Mouse (Mus musculus) brown adipose tissue, adult 24 weeks (tissue): ENCODE measurements at regions not wholly inside any gene's neighbourhood (a gene's known extent, or its start where the extent isn't known, plus 50 kb on each side); places are given as distances from the start of the nearest gene placed in this dataset.
A peak's percentile ranks its signal among the peaks of the same experiment; 100 is the strongest.
"Not testable (repeated sequence)": the region's sequence is repeated elsewhere in the genome, so short reads cannot be mapped to it uniquely, and the experiment has no call there.

Experiments
- H3K27ac ChIP-seq: fragments of 200-500 bp; replicated peaks from 2 replicates; pipeline ENCODE4 v1.5.1; 2012; ENCODE audit warnings: low read depth, mild to moderate bottlenecking, low read length
- H3K4me1 ChIP-seq: fragments of 200-500 bp; 2 replicates; pipeline ENCODE4 v1.6.1; 2012; ENCODE audit warnings: low read length, mixed read lengths; ENCODE audit not compliant: control insufficient read depth, insufficient read depth, insufficient read length
- H3K4me3 ChIP-seq: fragments of 200-500 bp; 2 replicates; pipeline ENCODE4 v1.5.1; 2012; ENCODE audit warnings: low read depth, mild to moderate bottlenecking, low read length, moderate library complexity; ENCODE audit not compliant: insufficient read depth

DNA sequence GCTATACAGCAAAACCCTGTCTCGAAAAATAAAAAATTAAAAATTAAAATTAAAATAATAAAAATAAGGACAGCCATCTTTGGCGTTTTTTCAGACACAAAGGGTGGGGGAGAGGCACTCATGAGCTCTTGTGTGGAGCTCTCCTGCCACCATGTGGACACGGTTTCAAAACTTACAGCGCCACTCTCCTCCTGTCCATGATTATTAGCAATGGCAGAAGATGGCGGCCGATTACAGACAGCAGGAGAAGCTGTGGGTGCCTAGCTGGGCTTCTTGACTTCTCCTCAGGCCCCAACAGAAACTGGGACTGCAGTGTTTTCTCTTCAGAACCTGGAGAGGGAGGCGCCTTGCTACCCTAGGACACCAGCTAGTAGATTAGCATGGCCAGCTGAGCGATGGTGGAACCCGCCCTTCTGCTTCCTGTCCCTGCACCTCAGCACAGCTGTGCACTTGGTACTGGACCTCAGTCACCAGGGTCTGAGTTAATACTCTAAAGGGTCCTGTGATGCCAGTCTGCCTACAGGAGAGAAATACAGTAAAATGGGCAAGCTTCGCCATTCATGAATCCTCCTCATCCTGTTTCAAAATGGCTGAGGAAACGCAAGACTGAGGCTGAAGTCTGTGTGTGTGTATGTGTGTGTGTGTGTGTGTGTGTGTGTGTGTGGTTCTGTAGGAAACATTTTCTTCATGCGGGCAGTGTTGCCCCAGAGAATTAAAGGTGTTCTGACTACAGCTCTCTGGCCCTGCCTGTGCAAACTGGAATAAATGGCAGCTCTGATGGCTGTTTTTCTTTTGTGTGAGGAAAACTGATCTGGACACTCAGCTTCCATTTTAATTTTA is 155.7 kb upstream of the Olfr1324 start:
- no peak overlapping the region for H3K4me3 ChIP-seq
- no peaks in the 10 kb centered on the region for H3K4me1 ChIP-seq
- no peak overlapping the region for H3K27ac ChIP-seq

DNA sequence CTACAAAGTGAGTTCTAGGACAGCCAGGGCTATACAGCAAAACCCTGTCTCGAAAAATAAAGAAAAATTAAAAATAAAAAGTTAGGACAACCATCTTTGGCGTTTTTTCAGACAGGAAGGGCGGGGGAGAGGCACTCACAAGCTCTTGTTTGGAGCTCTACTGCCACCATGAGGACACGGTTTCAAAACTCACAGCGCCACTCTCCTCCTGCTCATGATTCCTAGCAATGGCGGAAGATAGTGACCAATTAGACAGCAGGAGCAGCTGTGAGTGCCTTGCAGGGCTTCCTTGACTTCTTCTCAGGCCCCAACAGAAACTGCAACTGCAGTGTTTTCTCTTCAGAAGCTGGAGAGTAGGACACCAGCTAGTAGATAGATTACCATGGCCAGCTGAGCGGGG is 151.9 kb upstream of the Olfr1324 start:
- H3K4me3 ChIP-seq: no peak overlapping the region
- no peak overlapping the region for H3K27ac ChIP-seq
- H3K4me1 ChIP-seq: no peaks in the 10 kb centered on the region

DNA sequence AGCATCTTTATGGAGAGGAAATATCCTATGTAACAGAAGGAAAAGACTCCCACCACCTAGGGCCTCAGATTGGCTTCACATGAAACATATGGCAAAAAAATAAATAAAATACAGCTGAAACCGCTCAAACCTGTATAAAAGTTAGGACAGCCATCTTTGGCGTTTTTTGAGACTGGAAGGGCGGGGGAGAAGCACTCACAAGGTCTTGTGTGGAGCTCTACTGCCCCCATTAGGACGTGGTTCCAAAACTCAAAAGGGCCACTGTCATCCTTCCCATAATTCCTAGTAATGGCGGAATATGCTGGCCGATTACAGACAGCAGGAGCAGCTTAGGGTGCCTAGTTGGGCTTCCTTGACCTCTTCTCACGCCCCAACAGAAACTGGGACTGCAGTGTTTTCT is 148.5 kb upstream of the Olfr1324 start:
- H3K4me3 ChIP-seq: no peak overlapping the region
- H3K27ac ChIP-seq: no peak overlapping the region
- H3K4me1 ChIP-seq: no peaks in the 10 kb centered on the region

DNA sequence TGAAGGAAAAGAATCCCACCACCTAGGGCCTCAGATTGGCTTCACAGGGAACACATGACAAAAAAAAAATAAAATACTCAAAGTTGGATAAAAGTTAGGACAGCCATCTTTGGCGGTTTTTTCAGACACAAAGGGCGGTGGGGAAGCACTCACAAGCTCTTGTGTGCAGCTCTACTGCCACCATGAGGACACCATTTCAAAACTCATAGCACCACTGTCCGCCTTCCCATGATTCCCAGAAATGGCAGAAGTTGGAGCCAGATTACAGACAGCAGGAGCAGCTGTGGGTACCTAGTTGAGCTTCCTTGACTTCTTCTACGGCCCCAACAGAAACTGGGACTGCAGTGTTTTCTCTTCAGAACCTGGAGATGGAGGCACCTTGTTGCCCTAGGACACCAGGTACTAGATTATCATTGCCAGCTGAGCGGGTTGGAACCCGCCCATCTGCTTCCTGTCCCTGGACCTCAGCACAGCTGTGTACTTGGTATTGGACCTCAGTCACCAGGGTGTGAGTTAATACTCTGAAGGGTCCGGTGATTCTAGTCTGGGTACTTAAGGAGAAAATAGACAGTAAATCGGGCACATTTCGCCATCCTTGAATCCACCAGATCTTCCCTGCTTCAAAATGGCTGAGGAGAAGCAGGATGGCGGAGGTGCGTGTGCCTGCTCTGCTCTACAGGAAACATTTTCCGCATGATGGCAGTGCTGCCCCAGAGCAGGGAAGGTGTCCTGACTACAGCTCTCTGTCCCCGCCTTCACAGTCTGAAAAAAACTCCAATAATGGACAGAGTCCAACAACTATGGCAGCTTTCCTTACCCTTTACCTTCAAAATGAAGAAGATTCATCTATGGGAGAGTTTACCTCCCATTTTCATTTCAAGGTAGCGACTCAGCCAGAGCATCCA is 144.1 kb upstream of the Olfr1324 start:
- H3K4me1 ChIP-seq, H3K4me3 ChIP-seq: not testable (repeated sequence)

DNA sequence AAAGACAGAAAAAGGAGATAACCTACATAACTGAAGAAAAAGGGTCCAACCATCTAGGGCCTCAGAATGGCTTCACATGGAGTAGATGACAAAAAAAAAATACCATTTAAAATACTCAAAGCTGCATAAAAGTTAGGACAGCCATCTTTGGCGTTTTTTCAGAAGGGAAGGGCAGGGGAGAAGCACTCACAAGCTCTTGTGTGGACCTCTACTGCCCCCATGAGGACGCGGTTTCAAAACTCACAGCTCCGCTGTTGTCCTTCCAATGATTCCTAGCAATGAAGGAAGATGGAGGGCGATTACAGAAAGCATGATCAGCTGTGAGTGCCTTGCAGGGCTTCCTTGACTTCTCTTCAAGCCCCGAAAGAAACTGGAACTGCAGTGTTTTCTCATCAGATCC is 140.8 kb upstream of the Olfr1324 start:
- Histone ChIP-seq H3K4me3 (no peak overlapping the region), H3K4me1 (no peaks in the 10 kb centered on the region), H3K27ac (no peak overlapping the region)

More for the DNA sequence above, 144.1 kb upstream of the Olfr1324 start:
- not testable (repeated sequence) for H3K27ac ChIP-seq

DNA sequence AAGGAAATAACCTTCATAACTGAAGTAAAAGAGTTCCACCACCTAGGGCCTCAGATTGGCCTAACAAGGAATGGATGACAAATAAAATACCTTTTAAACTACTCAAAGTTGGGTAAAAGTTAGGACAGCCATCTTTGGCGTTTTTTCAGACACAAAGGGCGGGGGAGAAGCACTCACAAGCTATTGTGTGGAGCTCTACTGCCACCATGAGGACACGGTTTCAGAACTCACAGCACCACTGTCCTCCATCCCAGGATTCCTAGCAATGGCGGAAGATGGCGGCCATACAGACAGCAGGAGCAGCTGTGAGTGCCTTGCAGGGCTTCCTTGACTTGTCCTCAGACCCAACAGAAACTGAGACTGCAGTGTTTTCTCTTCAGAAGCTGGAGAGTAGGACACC is 138.0 kb upstream of the Olfr1324 start:
- Histone ChIP-seq H3K4me3 (no peak overlapping the region), H3K27ac (no peak overlapping the region), H3K4me1 (no peaks in the 10 kb centered on the region)

DNA sequence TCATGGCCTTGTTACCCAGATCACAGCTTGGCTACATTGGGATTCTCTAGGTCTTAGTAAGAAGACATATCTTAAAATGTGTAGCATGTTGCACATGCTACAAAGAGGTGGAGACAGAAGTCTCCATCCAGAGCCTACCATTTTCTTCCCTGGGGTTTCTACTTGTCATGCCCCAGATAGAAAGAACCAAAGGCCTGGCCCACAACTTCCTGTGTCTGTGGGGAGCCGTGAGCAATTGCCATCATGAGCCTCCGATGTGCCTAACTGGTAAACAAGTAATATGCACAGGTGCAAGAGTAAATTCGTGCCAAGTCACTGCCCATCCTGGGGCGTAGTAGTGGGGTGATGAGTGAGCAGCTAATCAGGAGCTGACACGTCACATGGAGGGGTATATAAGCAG is 136.7 kb upstream of the Olfr1324 start:
- not testable (repeated sequence) for H3K27ac ChIP-seq, H3K4me3 ChIP-seq, H3K4me1 ChIP-seq

DNA sequence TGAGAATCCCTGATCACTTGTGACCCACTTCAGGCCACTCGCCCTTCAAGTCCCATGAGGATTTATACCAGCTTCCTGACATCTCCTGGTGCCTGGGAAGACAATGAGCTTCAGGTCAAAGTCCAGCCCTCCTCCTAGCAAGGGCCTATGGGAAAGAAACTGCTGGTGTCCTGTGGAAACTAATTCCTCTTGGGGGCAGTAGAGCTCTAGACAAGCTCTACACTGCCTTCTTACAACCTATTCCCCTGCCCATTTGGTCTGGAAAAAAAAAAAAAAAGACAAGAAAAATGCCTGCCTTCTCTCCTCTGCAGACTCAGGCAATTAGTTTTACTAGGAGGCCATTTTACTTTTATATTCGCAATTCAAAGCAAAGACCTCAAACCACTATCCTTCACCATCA is 132.6 kb upstream of the Olfr1324 start:
- Histone ChIP-seq H3K4me3 (no peak overlapping the region), H3K4me1 (no peaks in the 10 kb centered on the region), H3K27ac (no peak overlapping the region)

DNA sequence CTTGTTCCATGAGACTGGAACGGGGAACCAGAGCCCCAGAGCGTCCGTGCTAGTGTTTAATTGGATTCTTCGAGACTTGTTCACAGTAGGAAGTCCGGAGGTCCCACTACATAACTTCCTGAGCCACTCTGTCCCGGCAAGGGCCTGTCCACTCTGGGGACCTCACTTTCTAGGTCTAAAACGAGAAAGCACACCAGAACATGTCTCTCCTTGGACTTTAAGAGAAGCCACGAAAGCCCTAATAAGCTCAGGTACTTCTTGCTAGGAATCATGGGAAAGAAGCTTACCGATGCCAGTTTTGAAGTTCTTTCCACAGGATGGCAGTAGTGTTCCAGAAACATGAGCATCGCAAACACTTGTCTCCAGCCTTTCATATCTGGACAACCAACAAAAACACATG is 122.0 kb upstream of the Olfr1324 start:
- Histone ChIP-seq H3K27ac (no peak overlapping the region), H3K4me1 (no peaks in the 10 kb centered on the region), H3K4me3 (peak overlapping the region; percentile 25; the same call in 1 of the 2 replicates)

DNA sequence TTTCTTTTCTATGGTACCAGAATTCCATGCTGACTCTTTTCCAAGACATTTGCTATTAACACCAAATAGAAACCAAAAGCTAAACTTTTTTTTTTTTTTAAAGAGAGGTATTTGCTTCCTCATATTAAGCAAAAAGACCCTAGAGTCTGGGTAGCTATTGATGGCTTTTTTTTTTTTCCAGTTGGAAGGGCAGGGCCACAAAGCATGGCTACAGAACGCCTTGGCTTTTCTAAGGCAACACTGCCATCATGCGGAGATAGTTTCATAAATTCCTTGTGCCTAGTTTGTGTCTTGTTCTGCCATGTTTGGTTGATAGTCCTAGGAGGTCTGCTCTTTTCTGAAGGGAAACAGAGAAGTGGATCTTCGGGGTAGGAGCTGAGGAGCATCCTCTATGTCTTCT is 121.4 kb upstream of the Olfr1324 start:
- H3K27ac ChIP-seq: no peak overlapping the region
- H3K4me1 ChIP-seq: no peaks in the 10 kb centered on the region
- 0 out of 2 replicates have a peak overlapping the region, but pooled peaks have one; percentile 25 for H3K4me3 ChIP-seq

DNA sequence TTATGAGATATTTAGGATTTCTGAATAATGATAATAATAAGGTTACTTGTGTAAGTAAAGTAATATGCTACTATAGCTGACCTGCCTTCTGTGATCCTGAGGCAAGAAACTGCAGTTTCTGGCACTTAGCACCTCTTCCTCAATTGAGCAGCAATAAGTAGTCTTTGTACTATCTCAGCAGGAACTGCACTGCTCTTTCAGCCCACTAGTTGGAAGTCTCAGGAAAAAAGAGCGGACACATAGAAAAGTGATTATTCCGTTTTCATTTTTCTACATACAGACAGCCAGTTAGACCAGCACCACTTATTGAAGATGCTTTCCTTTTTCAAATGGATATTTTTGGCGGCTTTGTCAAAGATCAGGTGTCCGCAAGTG is 109.5 kb upstream of the Olfr1324 start:
- peak overlapping the region; percentile 67; the same call in 1 of the 2 replicates for H3K4me3 ChIP-seq
- H3K4me1 ChIP-seq, H3K27ac ChIP-seq: not testable (repeated sequence)

DNA sequence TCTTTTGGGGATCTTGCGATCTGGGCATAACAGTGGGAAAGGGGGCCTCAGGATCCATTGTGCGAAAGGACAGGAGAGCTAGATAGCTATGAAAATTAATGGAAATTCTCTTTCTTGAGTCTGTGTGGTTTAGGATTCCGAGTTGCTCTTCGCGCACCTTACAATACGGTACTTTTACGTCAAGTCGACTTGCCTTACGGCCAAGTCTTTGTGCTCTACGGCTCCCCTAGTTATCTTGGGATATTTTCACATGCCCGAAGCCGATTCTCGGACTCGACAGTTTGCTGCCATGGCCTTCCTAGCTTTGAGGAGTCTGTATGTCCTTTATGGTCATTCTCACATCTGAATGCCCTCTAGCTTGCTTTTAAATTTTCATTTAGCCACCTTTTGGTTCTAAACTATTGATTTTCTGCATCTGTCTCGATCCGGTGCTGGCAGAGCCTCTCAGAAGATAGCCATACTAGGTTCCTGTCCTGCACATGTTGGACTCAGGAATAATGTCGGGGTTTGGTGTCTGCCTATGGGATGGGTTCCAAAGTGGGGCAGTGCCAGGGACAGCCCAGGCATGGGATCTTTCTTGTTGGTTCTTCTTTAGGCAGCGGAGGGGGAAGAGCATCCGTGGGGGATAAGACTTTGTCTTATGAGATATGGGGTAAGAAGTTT is 109.0 kb upstream of the Olfr1324 start:
- H3K4me3 ChIP-seq: peak overlapping the region; percentile 67
- no peaks in the 10 kb centered on the region for H3K4me1 ChIP-seq
- no peak overlapping the region for H3K27ac ChIP-seq

DNA sequence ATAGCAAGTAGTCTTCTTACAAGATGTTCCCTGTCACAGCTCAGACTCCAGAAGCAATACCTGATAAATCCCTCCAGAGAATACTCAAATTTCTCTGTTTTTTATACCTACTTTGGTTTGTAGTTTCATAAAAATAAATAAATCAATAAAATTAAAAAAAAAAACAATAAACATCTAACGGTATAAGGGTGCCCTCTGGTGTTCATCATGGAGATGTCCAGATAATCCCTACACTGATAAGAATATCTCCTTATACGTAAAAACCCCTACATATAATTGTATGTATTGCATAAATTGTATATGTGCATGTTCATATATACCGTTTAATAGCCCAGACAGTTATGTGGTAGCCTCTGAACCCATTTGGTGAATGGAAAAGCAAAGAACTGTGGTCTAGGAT is 75.7 kb upstream of the Olfr1324 start:
- Histone ChIP-seq H3K4me1 (no peaks in the 10 kb centered on the region), H3K4me3 (no peak overlapping the region), H3K27ac (no peak overlapping the region)

DNA sequence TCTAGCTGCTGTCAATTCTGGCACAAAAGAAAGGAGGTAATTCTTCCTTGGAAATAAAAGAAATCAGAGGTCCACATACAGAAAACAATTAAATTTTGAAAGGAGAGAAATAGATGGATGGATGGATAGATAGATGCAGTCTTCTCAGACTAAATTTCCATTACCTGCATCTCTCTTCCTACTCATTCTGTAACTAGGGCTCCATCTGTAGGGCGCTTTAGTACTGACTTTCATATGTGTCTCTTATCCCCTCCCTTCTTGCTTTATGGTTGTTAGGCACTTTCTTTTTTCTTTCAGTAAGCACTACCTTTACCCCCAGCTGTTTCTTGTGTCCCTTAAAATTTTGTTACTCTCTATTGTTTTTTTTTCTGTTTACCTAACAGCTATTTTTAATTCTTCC is 72.9 kb upstream of the Olfr1324 start:
- Histone ChIP-seq H3K4me3 (no peak overlapping the region), H3K4me1 (no peaks in the 10 kb centered on the region), H3K27ac (no peak overlapping the region)

DNA sequence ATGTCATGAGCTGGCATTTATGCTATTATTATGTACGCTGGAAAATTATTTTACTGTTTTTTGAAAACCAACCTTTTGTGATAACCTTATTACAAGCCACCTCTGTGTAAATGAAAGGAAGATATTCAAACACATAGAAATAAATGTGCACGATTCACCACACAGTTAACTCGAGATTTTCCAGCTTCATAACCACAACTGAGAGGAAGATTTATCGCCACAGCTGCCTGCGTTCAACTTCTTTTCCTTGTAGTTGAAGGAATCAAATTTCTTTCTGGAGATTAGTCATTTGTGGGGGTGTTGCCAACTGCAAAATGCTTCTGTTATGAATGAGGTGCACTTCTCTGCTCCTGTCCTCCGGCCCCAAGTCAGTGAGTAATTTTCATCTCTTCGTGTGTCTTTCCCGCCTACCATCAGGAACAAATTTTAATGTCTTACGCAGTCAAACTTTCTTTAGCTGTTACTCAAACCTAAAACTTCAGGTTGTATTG is 62.2 kb upstream of the Olfr1324 start:
- not testable (repeated sequence) for H3K27ac ChIP-seq, H3K4me3 ChIP-seq, H3K4me1 ChIP-seq
